Mouse (Mus musculus) hindbrain, embryonic 16.5 days (tissue): ENCODE results near the gene Gp1ba. TPM values are rescaled to one million over a fixed set of nuclear protein-coding genes. Genes with fewer than 3 reads are reported as not detected.

ENCODE experiments used
- ATAC-seq: fragments of 200-750 bp; cut with Nextera tagmentation; 2 replicates; pipeline ENCODE4 v1.8.0; 2017; ENCODE audit warnings: moderate TSS enrichment, moderate library complexity
- H3K27ac ChIP-seq: fragments of 300-500 bp; sonication (generic); 2 replicates; pipeline ENCODE4 v1.5.1; 2014; ENCODE audit warnings: low read depth, mild to moderate bottlenecking, control low read depth, low read length, moderate library complexity
- H3K27me3 ChIP-seq: fragments of 300-500 bp; sonication (generic); replicated peaks from 2 replicates; pipeline ENCODE4 v1.6.1; 2014; ENCODE audit warnings: low read length; ENCODE audit not compliant: control insufficient read depth, insufficient read depth
- H3K36me3 ChIP-seq: fragments of 300-500 bp; sonication (generic); 2 replicates; pipeline ENCODE4 v1.6.1; 2014; ENCODE audit warnings: mild to moderate bottlenecking, low read length, moderate library complexity, mixed read lengths; ENCODE audit not compliant: control insufficient read depth, insufficient read depth
- H3K4me1 ChIP-seq: fragments of 300-500 bp; sonication (generic); 2 replicates; pipeline ENCODE4 v1.6.1; 2014; ENCODE audit warnings: low read depth, low read length; ENCODE audit not compliant: control insufficient read depth, insufficient read depth
- H3K4me2 ChIP-seq: fragments of 300-500 bp; sonication (generic); 2 replicates; pipeline ENCODE4 v1.6.1; 2014; ENCODE audit warnings: mild to moderate bottlenecking, low read length, control low read depth, moderate library complexity
- H3K4me3 ChIP-seq: fragments of 300-500 bp; sonication (generic); 2 replicates; pipeline ENCODE4 v1.5.1; 2014; ENCODE audit warnings: mild to moderate bottlenecking, low read length, control low read depth, moderate library complexity
- H3K9ac ChIP-seq: fragments of 300-500 bp; sonication (generic); 2 replicates; pipeline ENCODE4 v1.6.1; 2014; ENCODE audit warnings: low read depth, mild to moderate bottlenecking, control low read depth, low read length, moderate library complexity
- H3K9me3 ChIP-seq: fragments of 300-500 bp; sonication (generic); 2 replicates; pipeline ENCODE4 v1.6.1; 2014; ENCODE audit warnings: mild to moderate bottlenecking, low read length, moderate library complexity; ENCODE audit not compliant: control insufficient read depth
- WGBS: fragments of 180-500 bp; shearing (Covaris S2); extraction: QIAGEN DNeasy Blood & Tissue Kit; methylation state at CpG from one replicate; pipeline ENCODE4 v1.1.7; 2014; 5-methylcytosine and 5-hydroxymethylcytosine counted together
- polyA plus RNA-seq: library from polyadenylated mRNA; unstranded; fragments of >200 nt; fragmentation: Nextera tagmentation; extraction: Ambion mirVana; gene quantifications from 2 replicates; pipeline ENCODE4 v1.2.1, GENCODE M21; 2015

Gene Gp1ba
- polyA plus RNA-seq, 1 experiment from 2014 or later, result 0.29 TPM

GRCm38 (mm10) chr11:70607611-70608010 is 31.3 kb upstream of the Gp1ba start:
- H3K27ac ChIP-seq, result no peak overlapping the region
- H3K4me3 ChIP-seq, result no peak overlapping the region
- H3K27me3 ChIP-seq, result no peaks in the 10 kb centered on the region
- H3K4me2 ChIP-seq, result no peak overlapping the region
- WGBS, result 91% methylated on average over 9 of the region's 9 CpGs
- peaks cover 53% of the 10 kb centered on the region for H3K36me3 ChIP-seq
- no peaks in the 10 kb centered on the region for H3K4me1 ChIP-seq
- H3K9ac ChIP-seq, result no peak overlapping the region
- no peaks in the 10 kb centered on the region for H3K9me3 ChIP-seq
- ATAC-seq, result no peak

GRCm38 (mm10) chr11:70608381-70609066 is 30.4 kb upstream of the Gp1ba start:
- Histone ChIP-seq H3K4me2 (no peak overlapping the region), H3K36me3 (peaks cover 59% of the 10 kb centered on the region), H3K27me3 (no peaks in the 10 kb centered on the region), H3K27ac (no peak overlapping the region), H3K4me3 (no peak overlapping the region), H3K9ac (no peak overlapping the region), H3K9me3 (no peaks in the 10 kb centered on the region), H3K4me1 (no peaks in the 10 kb centered on the region)
- 88% methylated on average over 26 of the region's 26 CpGs for WGBS
- no peak for ATAC-seq

GRCm38 (mm10) chr11:70610752-70611151 is 28.2 kb upstream of the Gp1ba start:
- WGBS, result 94% methylated on average over 4 of the region's 4 CpGs
- Histone ChIP-seq H3K4me2 (no peak overlapping the region), H3K27ac (no peak overlapping the region), H3K27me3 (no peaks in the 10 kb centered on the region), H3K4me3 (no peak overlapping the region), H3K4me1 (peaks cover 9% of the 10 kb centered on the region), H3K36me3 (peaks cover 54% of the 10 kb centered on the region), H3K9ac (no peak overlapping the region), H3K9me3 (no peaks in the 10 kb centered on the region)
- ATAC-seq, result no peak

- Histone ChIP-seq H3K9ac (no peak overlapping the region), H3K27me3 (no peaks in the 10 kb centered on the region), H3K4me2 (no peak overlapping the region), H3K9me3 (no peaks in the 10 kb centered on the region), H3K4me1 (peaks cover 9% of the 10 kb centered on the region), H3K36me3 (peaks cover 39% of the 10 kb centered on the region), H3K27ac (no peak overlapping the region), H3K4me3 (no peak overlapping the region)
- WGBS, result 76% methylated on average over 7 of the region's 7 CpGs
- no peak for ATAC-seq
Observed at GRCm38 (mm10) chr11:70612505-70612904, 26.4 kb upstream of the Gp1ba start.

GRCm38 (mm10) chr11:70615074-70615473 is 23.8 kb upstream of the Gp1ba start:
- Histone ChIP-seq H3K4me1 (peaks cover 9% of the 10 kb centered on the region), H3K9me3 (no peaks in the 10 kb centered on the region), H3K27me3 (no peaks in the 10 kb centered on the region), H3K4me3 (peak overlapping the region; percentile 9), H3K27ac (no peak overlapping the region), H3K4me2 (peak overlapping the region; percentile 55), H3K9ac (peak overlapping the region; percentile 49), H3K36me3 (peaks cover 18% of the 10 kb centered on the region)
- peak; percentile 43; the same call in 1 of the 2 replicates for ATAC-seq
- WGBS, result 3% methylated on average over 17 of the region's 17 CpGs

- Histone ChIP-seq H3K4me3 (peak within 1 kb of the TSS; percentile 9), H3K4me1 (peaks cover 9% of the 10 kb centered on the region), H3K4me2 (peak within 1 kb of the TSS; percentile 55), H3K27ac (no peak within 1 kb of the TSS), H3K27me3 (no peaks in the 10 kb centered on the region), H3K9me3 (no peaks in the 10 kb centered on the region), H3K36me3 (peaks cover 13% of the 10 kb centered on the region), H3K9ac (peak within 1 kb of the TSS; percentile 49)
- no peak for ATAC-seq
- WGBS, result 19% methylated on average over 21 of the region's 21 CpGs
Observed at GRCm38 (mm10) chr11:70615516-70616093, 23.3 kb upstream of the Gp1ba start, which contains the start of gene 4930544D05Rik. 4930544D05Rik (plus strand) TSS chr11:70615848.

- Histone ChIP-seq H3K36me3 (no peaks in the 10 kb centered on the region), H3K27ac (no peak within 1 kb of the TSS), H3K9me3 (no peaks in the 10 kb centered on the region), H3K4me3 (no peak within 1 kb of the TSS), H3K27me3 (no peaks in the 10 kb centered on the region), H3K9ac (no peak within 1 kb of the TSS), H3K4me2 (no peak within 1 kb of the TSS), H3K4me1 (peaks cover 9% of the 10 kb centered on the region)
- no peak for ATAC-seq
- 39% methylated on average over 1 of the region's 1 CpGs for WGBS
Observed at GRCm38 (mm10) chr11:70619101-70619500, 19.8 kb upstream of the Gp1ba start, which contains the start of gene Chrne. Chrne (minus strand) TSS chr11:70619216.

- WGBS, result 39% methylated on average over 7 of the region's 7 CpGs
- no peak for ATAC-seq
- no peak overlapping the region for H3K27ac ChIP-seq
- no peak overlapping the region for H3K9ac ChIP-seq
- H3K27me3 ChIP-seq, result no peaks in the 10 kb centered on the region
- H3K36me3 ChIP-seq, result no peaks in the 10 kb centered on the region
- H3K4me3 ChIP-seq, result no peak overlapping the region
- H3K4me1 ChIP-seq, result no peaks in the 10 kb centered on the region
- H3K4me2 ChIP-seq, result no peak overlapping the region
- no peaks in the 10 kb centered on the region for H3K9me3 ChIP-seq
Observed at GRCm38 (mm10) chr11:70621972-70622814, 16.7 kb upstream of the Gp1ba start.
